Mouse (Mus musculus) spleen, adult 2 months (tissue): ENCODE data around the gene Amigo2.

ENCODE experiments used
- CTCF ChIP-seq: fragments of 200-500 bp; IDR thresholded peaks from 2 replicates; pipeline ENCODE4 v1.5.1; 2011; ENCODE audit warnings: mild to moderate bottlenecking, inconsistent platforms; ENCODE audit not compliant: insufficient read depth, insufficient read length, insufficient replicate concordance; ENCODE audit errors: extremely low read depth
- POLR2A ChIP-seq: fragments of 200-500 bp; IDR thresholded peaks from 2 replicates; pipeline ENCODE4 v1.6.1; 2011; ENCODE audit warnings: low read depth, low read length, inconsistent platforms

- no peak for TF ChIP-seq POLR2A
- no peak for TF ChIP-seq CTCF
Measured at GRCm38 (mm10) chr15:97252493-97253034, 5.5 kb upstream of the Amigo2 start.
